Mouse (Mus musculus) brain, adult 2 months (tissue): ENCODE measurements at regions not wholly inside any gene's neighbourhood (a gene's known extent, or its start where the extent isn't known, plus 50 kb on each side); places are given as distances from the start of the nearest gene placed in this dataset.

Experiments used
- DNase-seq: peaks from one replicate; pipeline ENCODE4 v3.0.0; 2011; ENCODE audit warnings: low read depth, low spot score

GRCm38 (mm10) chr8:56682564-56682963 is 131.7 kb downstream of the Fbxo8 start:
- peak; percentile 23 for DNase-seq

- DNase-seq: no peak
Measured at GRCm38 (mm10) chr8:56684352-56684751, 133.5 kb downstream of the Fbxo8 start.

GRCm38 (mm10) chr8:56695436-56695835 is 144.5 kb downstream of the Fbxo8 start:
- DNase-seq: no peak

GRCm38 (mm10) chr8:56700580-56701145 is 149.8 kb downstream of the Fbxo8 start:
- DNase-seq: no peak

- no peak for DNase-seq
Measured at GRCm38 (mm10) chr8:56706377-56706776, 155.5 kb downstream of the Fbxo8 start.

- no peak for DNase-seq
Measured at GRCm38 (mm10) chr8:56706941-56707706, 156.2 kb downstream of the Fbxo8 start.

- no peak for DNase-seq
Measured at GRCm38 (mm10) chr8:56720001-56720400, 169.1 kb downstream of the Fbxo8 start.

GRCm38 (mm10) chr8:56722473-56723236 is 171.8 kb downstream of the Fbxo8 start:
- no peak for DNase-seq

GRCm38 (mm10) chr8:56724607-56725006 is 173.7 kb downstream of the Fbxo8 start:
- DNase-seq: no peak

GRCm38 (mm10) chr8:56733318-56733717 is 182.4 kb downstream of the Fbxo8 start:
- DNase-seq: no peak

GRCm38 (mm10) chr8:56735021-56735420 is 184.1 kb downstream of the Fbxo8 start:
- no peak for DNase-seq

- DNase-seq: no peak
Measured at GRCm38 (mm10) chr8:56767034-56767433, 216.1 kb downstream of the Fbxo8 start.

- DNase-seq: no peak
Measured at GRCm38 (mm10) chr8:56784441-56784840, 233.6 kb downstream of the Fbxo8 start.

- DNase-seq: no peak
Measured at GRCm38 (mm10) chr8:56789549-56790270, 238.8 kb downstream of the Fbxo8 start.

GRCm38 (mm10) chr8:56832651-56833050 is 281.8 kb downstream of the Fbxo8 start:
- DNase-seq: no peak

GRCm38 (mm10) chr8:56833129-56833528 is 282.2 kb downstream of the Fbxo8 start:
- no peak for DNase-seq

GRCm38 (mm10) chr8:56883449-56883848 is 332.6 kb downstream of the Fbxo8 start:
- DNase-seq: no peak

GRCm38 (mm10) chr8:56884195-56884594 is 333.3 kb downstream of the Fbxo8 start:
- peak; percentile 33 for DNase-seq

GRCm38 (mm10) chr8:56893638-56894037 is 342.7 kb downstream of the Fbxo8 start:
- no peak for DNase-seq

- DNase-seq: no peak
Measured at GRCm38 (mm10) chr8:56915362-56915761, 364.5 kb downstream of the Fbxo8 start.

GRCm38 (mm10) chr8:56915989-56916388 is 365.1 kb downstream of the Fbxo8 start:
- DNase-seq: no peak

- no peak for DNase-seq
Measured at GRCm38 (mm10) chr8:56924724-56925123, 373.8 kb downstream of the Fbxo8 start.
